Mouse (Mus musculus) lung, postnatal 14 days (tissue): Measurements from ENCODE around the gene Lrrc10b.

Experiments
- DNase-seq: peaks from one replicate; pipeline ENCODE4 v3.0.0; 2021

The Lrrc10b gene

DNA sequence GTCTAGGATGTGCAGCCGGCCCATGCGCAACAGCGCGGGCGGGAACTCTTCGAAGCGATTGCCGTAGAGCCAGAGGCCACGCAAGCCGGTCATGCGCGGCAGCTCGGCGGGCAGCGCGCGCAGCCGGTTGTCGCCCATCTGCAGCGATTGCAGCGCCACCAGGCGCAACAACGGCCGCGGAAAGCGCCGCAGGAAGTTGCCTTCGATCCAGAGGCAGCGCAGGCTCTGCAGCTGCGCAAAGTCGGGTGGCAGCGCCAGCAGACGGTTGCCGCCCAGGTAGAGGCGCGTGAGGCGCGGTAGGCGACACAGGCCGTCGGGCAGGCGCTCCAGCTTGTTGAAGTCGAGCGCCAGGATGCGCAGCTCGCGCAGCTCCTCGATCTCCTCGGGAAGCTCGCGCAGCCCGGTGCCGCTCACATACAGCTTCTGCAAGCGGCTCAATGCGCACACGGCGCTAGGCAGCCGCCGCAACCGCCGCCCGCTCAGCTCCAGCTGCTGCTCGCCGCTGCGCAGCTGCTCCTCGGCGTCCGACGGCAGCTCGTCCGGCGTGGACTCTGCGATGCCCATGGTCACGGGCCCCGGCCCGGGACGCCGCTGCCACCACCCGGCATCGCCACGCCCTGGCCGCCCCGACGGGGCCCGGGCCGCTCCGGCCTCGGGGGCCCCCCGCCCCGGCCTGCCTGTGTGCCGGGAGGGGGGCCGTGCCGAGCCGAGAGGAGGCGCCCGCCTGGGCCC is at the start of gene Lrrc10b:
Gene Lrrc10b (minus strand): TSS at position 722 of the 732 bp plus-strand sequence.
- peak; percentile 60 for DNase-seq

DNA sequence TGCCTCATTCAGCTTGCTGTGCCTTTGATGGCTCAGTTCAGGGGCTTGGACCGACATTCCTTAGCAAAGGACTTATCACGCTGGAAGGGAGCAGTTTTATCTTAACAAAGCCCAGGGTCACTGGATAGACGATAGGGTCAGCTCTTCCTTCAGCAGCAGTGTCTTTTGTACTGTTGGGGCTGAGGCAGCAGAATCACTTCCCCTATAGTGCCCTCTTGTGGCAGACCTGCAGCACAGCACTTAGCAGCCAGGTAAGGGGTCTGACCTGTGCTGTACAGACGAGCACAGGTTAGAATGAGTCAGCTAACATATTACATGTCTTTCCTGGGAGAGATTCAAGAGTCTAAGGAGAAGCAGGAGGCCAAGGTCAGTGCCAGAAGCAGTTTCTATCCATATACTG is 45.3 kb upstream of the Lrrc10b start:
- DNase-seq = peak; percentile 50

DNA sequence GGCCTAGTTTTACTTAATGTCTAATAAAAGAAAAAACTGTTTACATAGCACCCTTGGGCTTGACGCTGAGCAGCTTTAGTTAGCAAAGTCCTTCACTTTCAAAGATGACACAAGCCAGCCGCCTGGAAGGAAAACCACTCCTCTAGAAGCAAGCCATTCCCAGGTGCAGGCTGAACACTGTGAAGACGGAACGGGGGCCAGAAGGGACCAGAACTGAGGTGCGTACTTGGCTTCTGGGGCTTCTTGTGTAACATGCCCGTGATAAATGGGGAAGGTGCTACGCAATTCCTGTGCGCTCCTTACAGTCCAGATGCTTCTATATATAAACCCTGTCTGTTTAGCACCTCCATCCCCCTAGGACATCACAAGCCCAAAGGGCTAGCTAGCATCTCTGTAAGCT is 43.3 kb upstream of the Lrrc10b start:
- no peak for DNase-seq

DNA sequence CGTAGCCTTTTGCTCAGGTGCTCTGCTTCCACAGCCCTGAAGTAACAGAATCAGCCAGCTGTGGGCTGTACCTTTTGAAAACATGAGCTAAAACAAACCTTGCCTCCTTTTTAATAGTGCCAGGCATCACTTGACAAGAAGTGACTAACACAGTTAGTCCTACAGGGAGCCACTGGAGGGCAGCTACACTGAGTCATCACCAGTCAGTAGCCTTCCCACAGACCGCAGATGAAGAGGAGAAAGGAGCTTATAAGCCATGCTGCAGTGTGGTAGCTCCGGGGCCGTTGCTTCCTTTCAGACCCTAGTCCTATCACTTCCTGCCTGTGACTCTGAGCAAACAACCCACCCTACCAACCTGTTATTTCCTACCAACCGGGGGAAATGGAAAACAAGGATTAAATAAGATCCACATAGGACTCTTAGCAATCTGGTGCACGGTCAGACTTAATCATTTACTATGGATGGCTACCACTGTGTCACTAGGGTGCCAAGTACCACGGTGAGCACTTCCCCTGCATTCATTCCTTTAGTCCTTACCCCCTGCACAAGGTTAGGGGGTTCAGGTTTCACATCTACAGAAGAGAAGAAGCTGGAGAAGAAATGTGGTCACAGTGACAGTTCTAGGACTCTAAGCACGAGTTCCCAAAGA is 40.4 kb upstream of the Lrrc10b start:
- DNase-seq = no peak

DNA sequence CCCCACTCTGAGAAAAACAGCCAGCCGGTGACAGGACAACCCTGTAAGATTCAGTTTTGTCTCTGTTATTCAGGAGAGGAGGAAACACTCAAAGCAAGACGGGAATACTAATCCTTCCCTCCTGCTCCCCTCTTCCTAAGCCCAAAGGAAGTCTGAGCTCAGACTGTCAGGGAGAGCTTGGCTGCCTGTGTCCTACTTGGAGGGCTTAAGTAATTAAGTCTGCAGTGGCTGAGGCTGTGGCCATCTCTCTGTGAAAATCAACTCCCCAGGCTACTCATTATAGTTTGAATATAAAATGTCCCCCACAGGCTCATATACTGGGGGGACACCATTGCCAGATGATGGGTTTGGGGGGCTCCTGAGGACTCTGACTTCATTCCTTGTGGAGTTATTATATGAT is 39.7 kb upstream of the Lrrc10b start:
- DNase-seq = no peak

DNA sequence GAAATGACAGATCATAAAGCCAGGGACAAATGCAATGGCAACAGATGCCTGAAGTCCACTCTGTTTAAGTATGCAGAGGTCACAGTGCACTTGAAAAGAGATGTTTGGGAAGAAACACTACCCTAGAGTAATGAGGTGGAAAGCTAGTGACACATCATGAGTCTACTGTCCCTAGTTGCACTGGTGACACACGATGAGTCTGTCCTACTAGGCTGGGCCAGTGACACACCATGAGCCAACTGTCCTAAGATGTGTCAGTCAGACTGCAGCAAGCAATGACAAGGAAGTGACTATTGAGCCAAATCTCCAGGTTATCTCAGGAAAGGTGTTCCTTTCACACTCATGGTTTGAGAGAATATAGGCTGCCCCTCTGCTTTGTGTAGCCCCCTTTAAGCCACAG is 38.4 kb upstream of the Lrrc10b start:
- DNase-seq = no peak

DNA sequence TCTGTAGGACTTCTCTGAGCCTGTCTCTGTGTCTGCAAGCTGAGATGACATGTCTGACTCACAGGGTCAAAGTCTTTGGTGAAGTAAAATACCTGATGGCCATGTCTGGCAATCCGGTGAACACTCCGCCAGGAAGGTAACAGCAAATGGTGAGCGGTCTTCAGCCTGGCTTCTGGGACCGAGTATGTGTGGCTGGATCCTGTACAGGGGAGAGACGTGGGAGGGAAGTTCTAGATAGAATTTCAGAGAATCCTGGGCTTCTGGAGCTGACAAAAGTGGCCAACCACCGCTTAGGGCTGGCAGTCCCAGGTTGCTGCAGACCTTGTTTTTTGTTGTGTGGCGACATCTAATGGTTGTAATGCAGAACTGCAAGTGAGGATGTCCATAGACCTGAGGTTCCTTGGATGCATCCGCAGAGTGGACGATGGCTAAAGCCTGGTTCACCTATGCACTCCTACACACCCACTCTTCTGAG is 29.0 kb upstream of the Lrrc10b start:
- DNase-seq = peak; percentile 55

DNA sequence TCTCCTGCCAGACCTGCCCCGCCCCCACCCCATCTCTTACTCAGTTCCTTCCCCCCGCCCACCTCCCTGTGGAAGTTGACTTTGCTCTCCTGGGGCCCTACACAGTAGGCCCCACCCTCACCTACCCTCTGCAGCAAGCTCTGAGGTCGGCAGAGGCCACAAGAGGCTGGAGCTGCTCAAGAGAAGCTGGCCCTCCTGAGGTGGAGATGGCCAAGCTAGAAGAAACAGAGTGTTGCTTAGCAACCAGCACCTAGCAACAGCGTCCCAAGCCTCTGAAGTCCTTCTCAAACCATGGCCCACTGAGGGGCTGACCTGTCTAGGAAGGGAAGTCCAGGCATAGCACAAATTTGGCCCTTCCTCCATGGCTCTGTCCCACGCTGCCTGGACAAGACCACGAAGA is 25.4 kb upstream of the Lrrc10b start, which contains the start of gene Ppp1r32:
Gene Ppp1r32 (minus strand): TSS at position 226 of the 400 bp plus-strand sequence.
- no peak for DNase-seq

DNA sequence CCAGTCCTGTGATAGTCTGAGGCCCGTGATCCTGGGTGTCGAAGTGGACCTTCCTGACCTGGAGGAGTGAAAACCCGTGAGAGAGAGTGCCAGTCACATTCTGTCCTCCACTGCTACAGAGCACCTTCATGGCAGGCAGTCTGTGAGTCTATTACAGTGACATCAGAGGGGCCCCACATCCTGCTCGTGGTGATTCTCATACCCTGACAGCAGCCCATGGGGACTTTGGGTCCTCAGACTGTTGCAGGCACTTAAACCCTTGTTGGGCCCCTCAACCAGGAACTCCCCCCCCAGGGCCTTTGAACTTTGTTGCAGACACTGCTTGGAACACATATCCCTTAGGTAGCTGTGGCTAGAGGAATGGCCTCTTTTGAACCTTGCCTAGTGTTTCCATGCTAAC is 22.3 kb upstream of the Lrrc10b start:
- DNase-seq = no peak

DNA sequence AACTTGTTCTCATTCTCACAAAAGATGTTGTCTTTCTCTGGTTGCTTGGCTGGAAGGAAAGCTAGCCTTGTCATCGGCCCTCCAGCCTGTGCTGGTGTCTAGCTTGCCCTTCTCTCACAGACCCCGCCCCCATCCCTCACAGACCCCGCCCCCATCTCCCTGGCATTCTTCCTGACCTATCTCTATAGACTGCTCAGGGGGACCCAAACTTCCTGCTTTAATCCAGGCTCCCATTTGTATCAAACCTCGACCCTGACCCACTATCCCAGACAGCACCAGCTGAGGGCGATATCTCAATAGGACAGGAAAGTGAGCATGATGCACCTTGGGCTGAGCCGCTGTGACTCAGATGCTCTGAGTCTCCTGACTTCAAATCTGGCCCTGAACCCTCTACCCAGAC is 16.5 kb upstream of the Lrrc10b start:
- DNase-seq = no peak

DNA sequence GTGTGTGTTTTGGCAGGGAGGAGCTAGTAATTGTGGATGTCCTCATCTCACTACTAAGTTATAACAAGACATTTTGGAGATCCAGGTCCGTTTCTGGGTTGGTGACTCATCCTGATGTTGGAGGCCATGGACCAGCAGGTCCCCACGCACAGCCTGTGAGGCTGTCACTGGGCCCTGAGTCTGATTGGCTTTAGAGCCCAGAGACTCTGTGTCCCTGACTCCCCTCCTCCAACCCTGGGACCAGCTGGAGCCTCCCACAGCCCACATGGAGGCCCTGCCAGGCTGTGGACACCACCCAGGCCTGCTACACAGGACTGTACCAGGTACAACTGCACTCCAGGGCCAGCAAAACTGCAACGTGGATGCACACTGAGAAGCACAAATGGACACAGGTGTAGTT is 15.7 kb upstream of the Lrrc10b start:
- DNase-seq = no peak

DNA sequence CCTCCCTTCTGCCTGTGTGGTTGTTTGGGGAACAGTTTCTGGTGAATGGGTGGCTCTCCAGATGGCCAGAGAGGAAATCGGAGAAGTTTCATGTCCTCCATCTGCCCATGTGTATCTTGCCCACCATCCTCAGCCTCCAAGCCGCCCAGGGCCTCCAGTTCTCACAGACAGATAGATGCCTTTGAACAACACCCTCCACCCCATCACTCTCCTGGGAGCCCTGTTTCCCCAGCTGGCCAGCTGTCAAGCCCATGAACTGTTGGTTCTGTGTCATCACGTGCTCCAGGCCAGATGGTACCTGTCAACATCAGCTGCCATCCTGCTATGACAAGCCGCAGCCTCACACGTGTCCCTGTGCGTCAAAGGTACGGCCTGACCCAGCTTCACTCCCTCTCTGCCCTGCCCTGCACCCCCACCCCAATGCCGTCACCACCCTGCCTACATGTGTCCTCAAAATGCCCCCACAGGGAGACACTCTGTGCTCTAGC is 11.9 kb upstream of the Lrrc10b start:
- peak; percentile 53 for DNase-seq

DNA sequence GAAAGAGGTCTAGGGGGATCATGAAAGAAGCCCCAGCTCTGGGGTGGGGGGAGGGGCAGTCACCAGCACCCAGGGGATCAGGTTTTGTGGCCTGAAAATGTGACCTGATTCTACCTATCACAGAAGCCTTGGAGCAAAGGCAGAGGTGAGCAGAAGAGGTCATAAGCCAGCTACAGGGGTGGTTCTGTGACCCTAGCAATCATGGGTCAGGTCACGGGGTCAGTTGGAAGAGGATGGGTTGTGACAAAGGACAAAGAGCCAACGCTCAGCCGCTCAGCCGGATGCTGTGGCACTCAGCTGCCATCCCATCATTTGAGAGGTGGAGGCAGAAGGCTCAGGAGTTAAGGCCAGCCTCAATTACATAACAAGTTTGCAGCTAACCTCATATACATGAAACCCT is 7.2 kb upstream of the Lrrc10b start:
- no peak for DNase-seq

DNA sequence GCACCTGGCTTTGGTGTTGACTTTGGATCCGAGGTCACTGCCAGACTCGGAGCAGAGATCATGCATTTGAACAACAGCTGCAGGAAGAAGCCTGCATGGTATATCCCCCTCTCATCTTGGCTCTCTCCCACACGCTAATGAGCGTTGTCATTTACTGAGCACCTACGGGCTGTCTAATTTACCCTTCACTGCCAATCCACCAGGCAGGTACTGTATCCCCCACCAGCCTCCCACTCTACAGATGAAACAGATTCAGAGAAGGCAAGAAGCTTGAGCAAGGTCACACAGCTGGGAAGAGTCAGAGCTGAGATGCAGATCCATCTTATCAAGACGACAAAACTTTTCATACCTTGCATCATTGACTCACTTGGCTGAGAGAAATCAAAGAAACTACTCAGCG is 4.3 kb upstream of the Lrrc10b start:
- DNase-seq = no peak

DNA sequence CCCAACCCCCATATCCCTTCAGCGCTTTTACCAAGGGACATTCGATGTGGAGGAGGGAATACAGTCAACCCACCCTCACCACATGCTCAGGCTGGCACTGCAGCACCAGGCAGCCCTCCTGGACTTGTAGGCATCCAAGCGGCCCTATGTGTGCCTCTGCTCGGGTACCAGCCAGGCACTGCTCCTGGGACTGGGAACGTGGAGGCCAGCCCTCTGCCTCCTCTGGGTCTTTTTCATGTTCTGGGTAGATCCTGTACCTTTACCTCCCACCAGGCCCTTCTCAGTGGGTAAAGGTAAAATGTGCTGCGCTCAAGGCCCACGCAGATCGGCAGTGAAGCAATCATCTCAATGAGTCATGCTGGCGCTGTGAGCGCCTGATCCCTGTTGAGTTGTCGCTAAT is 2.6 kb upstream of the Lrrc10b start:
- DNase-seq = no peak

DNA sequence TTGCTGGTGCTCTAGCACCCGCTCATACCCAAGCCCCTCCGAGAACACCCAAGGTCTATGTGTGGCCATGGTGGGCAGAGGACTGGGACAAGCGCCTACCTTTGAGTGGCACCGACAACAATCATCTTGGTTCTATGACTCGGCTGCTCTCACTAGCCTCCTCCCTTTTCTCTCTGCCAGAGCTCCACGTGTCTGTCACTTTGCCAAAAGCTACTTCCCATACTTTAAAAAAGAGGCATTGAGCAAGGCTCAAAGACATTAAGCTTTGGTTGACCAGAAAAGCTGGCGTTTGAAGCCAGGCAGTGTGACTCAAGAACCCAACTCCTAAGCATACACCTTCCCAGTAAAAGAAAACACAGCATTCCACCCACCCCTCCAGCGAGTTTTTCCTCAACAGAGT is 823 bp upstream of the Lrrc10b start:
- peak; percentile 78 for DNase-seq

DNA sequence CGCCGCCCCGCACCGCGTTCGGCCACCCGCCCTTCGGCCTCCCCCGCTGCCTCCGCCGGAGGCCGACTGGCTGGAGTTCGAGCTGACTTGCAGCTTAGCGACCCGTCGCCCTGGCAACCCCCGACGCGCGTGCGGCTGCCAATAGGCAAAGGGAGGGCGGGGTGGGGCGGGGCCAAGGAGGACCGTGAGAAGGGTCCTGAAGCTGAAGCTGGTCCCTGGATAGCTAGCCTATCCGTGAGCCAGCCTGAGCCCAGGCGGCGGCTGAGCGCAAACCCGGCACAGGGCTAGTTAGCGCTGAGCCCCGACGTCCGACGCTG is 169 bp upstream of the Lrrc10b start:
- DNase-seq = peak; percentile 70

DNA sequence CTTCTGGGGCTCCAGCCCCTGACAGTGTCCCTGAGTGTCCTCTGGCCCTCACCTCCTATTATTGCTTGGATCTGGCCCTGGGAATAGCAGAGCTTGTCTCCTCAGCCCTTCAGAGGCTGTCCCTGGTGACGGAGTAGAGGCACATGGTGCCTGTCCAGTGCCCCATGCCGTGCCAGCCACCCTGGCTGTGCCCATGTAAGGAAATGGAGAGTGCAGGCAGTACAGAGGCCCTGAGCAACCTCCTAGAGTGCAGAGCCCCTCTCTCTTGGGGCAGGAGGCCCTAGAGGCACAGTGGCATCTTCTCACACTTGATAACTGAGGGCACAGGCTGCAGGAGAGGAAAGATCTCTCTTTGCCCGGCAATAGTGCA is 1.9 kb downstream of the Lrrc10b start:
- DNase-seq = no peak

DNA sequence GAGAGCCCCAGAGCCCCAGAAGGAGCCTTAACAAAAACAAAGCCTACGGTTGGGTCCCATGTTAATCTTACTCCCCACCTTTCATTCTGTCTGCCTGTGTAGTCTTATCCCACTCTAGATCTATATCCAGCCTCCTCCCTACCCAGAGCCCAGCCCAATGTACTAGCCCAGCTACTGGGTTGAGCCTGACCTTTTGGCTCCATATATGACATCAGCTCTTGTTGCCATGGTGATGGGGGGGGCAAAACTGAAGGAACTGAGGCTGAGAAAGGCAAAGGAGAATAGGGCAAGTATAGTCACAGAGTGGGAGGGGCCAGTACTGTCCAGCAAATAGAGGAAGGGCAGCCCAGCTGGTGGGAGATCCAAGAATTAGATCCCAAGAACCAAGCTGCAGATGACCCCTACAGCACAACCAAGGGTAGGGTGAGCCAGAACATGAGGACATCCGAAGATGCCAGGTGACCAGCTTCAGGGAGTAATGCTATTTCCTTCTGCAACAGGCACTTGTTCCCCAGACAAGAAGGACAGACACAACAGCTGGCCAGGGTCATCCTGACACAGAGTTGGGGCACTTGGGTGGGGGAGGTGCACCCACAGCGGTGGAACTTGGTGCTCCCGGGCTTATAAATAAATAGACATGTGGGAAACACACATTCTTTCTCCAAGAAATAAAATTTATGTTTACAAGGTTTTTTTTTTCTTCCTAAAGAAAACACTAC is 2.4 kb downstream of the Lrrc10b start:
- DNase-seq = no peak

DNA sequence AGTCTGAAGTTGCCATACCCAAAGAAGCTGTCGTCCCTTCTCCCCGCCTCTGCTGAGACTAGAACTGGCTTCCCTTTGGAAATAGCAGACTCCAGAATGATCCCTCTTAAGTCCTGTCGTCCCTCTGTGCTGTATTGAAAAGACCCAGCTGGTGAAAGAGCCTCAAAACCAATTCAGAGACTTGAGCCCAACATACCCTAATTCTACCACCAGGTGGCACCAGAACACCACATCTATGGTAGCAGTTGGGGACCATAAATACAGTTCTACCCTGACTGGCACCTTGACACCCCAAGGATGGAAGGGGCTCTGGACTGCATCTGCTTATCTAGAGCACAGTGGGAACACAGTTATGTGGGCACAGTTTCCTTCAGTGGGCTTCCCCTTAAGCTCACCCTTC is 7.6 kb downstream of the Lrrc10b start:
- DNase-seq = peak; percentile 83

DNA sequence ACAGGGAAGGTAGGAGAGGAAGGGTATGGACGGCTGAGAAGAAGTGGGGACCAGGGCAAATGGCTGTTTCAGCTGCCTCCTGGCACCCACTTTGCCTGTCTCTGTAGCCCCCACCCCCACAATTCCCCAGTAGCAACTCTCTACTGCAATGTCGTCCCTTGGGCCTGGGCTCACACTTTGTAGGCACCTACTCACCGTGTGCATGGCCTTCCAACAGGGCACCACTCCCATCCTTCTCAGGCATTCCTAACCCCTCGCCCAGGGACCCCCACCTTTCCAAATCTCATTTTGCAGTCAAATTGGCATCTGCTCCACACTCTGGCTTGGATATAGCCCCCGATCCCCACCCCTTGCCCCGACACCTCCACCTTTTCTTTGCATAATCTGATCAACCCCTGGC is 8.1 kb downstream of the Lrrc10b start:
- no peak for DNase-seq

DNA sequence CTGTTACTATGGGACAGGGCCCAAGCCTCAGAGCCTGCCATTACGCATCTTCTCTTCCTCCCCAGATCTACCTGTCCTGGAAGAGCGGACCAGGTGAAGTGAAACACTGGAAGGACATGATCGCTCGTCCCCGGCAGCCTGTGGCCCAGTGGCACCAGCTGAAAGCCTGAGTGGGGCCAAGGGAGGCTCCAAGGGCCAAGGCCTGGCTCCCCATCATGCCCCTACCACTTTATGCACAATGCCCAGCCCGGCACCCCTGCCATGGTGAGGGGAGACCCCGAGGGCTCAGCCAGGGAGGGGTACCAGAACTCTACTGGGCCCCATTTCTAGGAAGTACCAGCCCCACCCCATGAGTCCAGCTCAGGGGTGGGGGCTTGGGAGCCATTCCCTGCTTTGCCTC is 9.0 kb downstream of the Lrrc10b start:
- DNase-seq = no peak

DNA sequence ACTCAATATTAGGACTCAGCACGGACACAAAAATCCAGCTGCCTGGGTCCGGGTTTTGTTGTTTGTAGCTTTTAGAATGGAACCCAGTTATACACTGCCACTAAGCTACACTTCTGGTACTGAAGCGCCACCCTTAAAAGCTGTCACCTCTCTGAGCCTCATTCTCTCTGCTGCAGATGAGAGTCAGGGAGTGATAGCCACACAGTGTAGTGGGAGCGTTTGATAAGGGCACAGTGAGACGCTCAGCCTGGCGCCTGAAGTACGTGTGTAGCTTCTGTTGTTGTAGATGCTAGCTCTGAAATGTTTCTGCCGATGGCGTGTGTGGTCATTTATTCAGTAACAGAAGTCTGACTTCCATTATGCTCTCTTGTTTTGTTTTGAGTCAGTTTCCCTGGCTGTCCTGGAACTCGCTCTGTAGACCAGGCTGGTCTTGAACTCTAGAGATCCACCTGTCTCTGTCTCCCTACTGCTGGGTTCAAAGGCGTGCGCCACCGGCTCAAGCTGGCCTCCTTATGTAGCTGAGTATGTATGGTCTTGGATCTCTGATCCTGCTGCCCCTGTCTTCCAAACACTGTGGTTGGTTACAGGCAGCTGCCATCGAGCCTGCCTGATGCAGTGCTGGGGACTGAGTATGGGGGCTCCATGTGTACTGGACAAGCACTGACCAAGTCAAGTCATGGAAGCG is 12.4 kb downstream of the Lrrc10b start:
- DNase-seq = no peak
